Mouse (Mus musculus) megakaryocyte, embryonic 14.5 days (primary cell): ENCODE measurements around the gene Pde6b.

Experiments used
- FLI1 ChIP-seq: IDR thresholded peaks from 2 replicates; pipeline ENCODE4 v1.6.1; 2012; ENCODE audit warnings: low read length, inconsistent platforms, mixed read lengths
- GATA1 ChIP-seq: IDR thresholded peaks from 3 replicates; pipeline ENCODE4 v1.6.1; 2012; ENCODE audit warnings: mixed read lengths, low read length, inconsistent platforms, borderline replicate concordance

DNA sequence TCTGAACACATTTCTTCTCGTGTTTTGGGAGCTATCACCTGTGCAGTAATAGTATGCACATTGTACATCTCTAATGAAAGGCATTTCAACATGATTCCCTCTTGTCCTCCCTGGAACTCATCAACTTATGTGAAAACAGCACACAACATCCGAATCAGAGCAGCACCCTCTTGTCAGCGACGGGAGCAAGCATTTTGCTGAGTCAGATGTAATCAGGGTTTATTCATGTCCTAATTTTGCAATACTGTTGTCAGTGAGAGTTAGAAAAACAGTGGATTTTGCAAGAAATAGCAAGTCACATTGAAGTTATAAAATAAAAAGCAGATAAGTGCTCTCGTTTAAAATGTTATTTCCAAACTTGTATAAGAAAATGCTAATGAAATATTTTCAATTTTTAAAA is 14.1 kb upstream of the Pde6b start:
- TF ChIP-seq GATA1 (no peak), FLI1 (no peak)
